Mouse (Mus musculus): ENCODE data around the gene Bad. TPM values are rescaled to one million over a fixed set of nuclear protein-coding genes. Genes with fewer than 3 reads are reported as not detected.

Gene Bad
- total RNA-seq, 2 experiments from 2014 or later = 20.6 to 29.0 TPM

- no peak for ATAC-seq (replicated peaks; ENCODE audit: low FRiP score, low TSS enrichment, poor library complexity, severe bottlenecking)
Observed at GRCm38 (mm10) chr19:6932018-6932417, 9.6 kb upstream of the Bad start.

DNA sequence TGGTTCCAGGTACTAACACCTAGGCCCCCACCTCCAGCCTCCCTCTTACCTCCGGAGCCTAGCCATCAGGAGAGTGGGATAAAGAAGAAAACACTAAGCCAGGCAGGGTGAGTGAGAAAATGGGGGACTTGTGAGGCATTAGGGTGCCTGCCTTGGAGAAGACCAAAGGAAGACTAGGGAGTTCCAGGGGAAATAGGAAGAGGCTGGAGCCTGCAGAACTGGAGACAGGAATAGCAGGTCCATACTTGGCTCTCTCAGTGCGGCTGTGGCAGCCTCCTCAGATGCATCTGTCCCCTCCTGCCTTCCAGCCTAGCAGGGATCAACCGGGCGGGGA lies 8.6 kb upstream of the Bad start:
- ATAC-seq (replicated peaks; ENCODE audit: low FRiP score, low TSS enrichment, poor library complexity, severe bottlenecking) = no peak

- peak; percentile 50 for ATAC-seq (replicated peaks; ENCODE audit: low FRiP score, low TSS enrichment, poor library complexity, severe bottlenecking)
Observed at GRCm38 (mm10) chr19:6933436-6934194, 8.0 kb upstream of the Bad start.

DNA sequence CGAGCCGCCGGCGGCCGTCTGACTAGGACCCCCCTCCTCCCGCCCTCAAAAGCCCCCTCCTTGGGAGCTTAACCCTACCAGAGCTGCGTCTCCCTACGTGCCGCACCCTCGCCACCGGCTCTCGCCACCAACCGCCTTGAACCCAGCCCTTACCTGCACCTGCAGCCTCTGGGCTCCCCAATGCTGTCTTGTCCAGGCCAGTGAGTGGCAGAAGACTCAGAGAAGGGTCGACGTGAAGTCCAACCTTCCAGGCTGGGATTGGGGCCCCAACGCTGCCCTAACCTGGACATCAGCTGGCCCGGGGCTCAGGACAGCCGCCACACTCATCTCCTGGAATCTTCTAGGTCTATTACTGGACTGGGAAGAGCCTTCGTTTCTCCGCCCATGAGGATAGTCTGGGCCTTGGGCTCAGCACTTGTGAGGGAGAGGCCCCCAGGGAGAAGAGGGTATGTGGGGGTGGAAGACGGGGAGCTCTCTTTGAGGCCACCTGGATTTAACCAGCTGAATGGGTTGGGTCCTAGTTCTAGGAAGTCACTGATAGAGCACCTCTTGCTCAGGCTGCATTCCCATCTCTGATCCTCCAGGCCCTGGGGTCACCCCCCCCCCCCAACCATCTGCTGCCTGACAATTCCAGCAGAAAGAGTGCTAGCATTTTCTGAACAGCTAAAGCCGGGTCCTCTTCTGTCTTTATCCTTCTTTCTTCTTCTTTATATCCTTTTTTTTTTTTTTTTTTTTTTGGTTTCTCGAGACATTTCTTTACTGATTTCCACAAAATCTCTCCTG lies 7.3 kb upstream of the Bad start, which contains the start of gene Kcnk4:
Gene Kcnk4, minus strand, starts transcription at position 321 of the 783 bp plus-strand sequence.
- no peak for ATAC-seq (replicated peaks; ENCODE audit: low FRiP score, low TSS enrichment, poor library complexity, severe bottlenecking)

- ATAC-seq (replicated peaks; ENCODE audit: low FRiP score, low TSS enrichment, poor library complexity, severe bottlenecking) = no peak
Observed at GRCm38 (mm10) chr19:6936299-6936698, 5.4 kb upstream of the Bad start.

GRCm38 (mm10) chr19:6937541-6938465 lies 3.9 kb upstream of the Bad start:
- ATAC-seq (replicated peaks; ENCODE audit: low FRiP score, low TSS enrichment, poor library complexity, severe bottlenecking) = no peak

GRCm38 (mm10) chr19:6939106-6940002 lies 2.3 kb upstream of the Bad start:
- no peak for ATAC-seq (replicated peaks; ENCODE audit: low FRiP score, low TSS enrichment, poor library complexity, severe bottlenecking)

- ATAC-seq (replicated peaks; ENCODE audit: low FRiP score, low TSS enrichment, poor library complexity, severe bottlenecking) = no peak
Observed at GRCm38 (mm10) chr19:6940396-6941351, 987 bp upstream of the Bad start.

DNA sequence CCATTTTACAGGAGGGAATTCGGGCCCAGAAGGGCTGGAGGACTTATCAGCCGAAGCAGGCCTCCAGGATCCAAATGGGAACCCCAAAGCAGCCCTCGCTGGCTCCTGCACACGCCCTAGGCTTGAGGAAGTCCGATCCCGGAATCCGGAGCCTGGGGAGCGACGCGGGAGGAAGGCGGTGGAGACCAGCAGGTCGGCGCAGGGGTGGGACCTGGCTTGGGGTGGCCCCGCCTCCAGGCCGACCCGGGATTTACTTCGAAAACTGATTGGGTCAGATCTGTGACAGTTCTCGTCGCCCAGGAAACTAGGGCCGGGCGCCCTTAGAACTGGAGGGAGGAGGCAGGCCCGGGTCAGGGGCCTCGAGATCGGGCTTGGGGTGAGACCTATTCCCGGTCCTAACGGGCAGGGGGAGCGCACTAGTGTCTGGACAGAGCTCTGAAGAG lies 609 bp downstream of the Bad start, which contains the start of gene Gpr137:
Gene Gpr137, minus strand, starts transcription at position 232 of the 443 bp plus-strand sequence.
- peak; percentile 84 for ATAC-seq (replicated peaks; ENCODE audit: low FRiP score, low TSS enrichment, poor library complexity, severe bottlenecking)

- no peak for ATAC-seq (replicated peaks; ENCODE audit: low FRiP score, low TSS enrichment, poor library complexity, severe bottlenecking)
Observed at GRCm38 (mm10) chr19:6942764-6943163, 1.1 kb downstream of the Bad start.

DNA sequence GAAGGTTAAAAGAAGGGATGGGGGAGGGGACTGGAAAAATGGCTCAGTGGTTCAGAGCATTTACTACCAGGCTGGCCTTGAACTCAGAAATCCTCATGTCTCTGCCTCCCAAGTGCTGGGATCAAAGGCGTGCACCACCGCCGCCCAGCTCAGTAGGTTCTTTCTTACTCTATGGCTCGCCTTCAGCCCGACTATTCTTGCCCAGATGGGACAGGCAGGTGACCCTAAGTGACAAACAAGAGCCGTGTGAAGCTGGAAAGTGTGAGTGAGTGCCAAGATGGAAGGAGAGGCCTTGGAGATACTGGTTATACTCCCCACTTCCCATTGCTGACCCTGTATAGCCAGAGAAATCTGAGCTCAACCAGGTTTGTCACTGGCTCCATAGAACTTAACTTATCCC lies 2.0 kb downstream of the Bad start:
- no peak for ATAC-seq (replicated peaks; ENCODE audit: low FRiP score, low TSS enrichment, poor library complexity, severe bottlenecking)

DNA sequence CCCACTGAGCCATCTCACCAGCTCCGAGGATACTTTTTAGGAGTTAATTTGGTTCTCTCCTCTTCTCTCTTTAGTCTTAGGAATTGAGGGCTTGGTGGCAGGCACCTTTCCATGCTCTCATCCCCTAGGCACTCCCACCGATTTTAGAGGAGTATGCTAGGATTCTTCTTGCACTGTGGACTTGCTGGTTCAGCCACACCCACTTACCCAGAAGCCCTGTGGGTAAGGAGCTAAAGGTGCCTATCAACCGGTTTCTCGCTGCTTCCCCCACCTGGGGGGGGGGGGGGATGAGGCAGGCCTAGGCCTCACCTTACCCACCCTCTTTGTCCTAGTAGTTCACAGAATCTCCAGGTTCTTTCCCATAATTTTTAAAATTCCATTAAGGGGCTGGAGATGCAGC lies 6.1 kb downstream of the Bad start:
- no peak for ATAC-seq (replicated peaks; ENCODE audit: low FRiP score, low TSS enrichment, poor library complexity, severe bottlenecking)

GRCm38 (mm10) chr19:6948186-6948585 lies 6.5 kb downstream of the Bad start:
- no peak for ATAC-seq (replicated peaks; ENCODE audit: low FRiP score, low TSS enrichment, poor library complexity, severe bottlenecking)

GRCm38 (mm10) chr19:6949532-6949931 lies 7.9 kb downstream of the Bad start:
- ATAC-seq (replicated peaks; ENCODE audit: low FRiP score, low TSS enrichment, poor library complexity, severe bottlenecking) = no peak

DNA sequence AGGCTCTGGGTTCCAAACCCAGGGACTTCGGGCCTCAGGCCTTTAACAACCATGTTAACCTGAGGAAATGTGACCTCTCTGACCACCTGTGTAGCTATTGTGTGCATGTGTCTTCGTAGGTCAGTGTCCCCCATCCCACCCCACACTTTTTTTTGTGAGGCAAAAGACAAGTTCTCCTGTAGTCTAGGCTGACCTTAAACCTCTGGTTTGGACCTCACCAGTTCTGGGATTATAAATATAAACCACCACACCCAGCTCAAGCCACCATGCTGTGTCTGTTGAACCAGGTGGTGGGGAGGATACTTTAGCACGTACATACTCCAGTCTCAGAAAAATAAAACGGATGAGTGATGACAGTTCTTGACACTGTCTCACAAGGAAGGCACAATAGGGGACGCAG lies 8.3 kb downstream of the Bad start:
- ATAC-seq (replicated peaks; ENCODE audit: low FRiP score, low TSS enrichment, poor library complexity, severe bottlenecking) = no peak

- peak; percentile 18; the same call in 1 of the 2 replicates for ATAC-seq (replicated peaks; ENCODE audit: low FRiP score, low TSS enrichment, poor library complexity, severe bottlenecking)
Observed at GRCm38 (mm10) chr19:6950613-6951153, 9.0 kb downstream of the Bad start.

DNA sequence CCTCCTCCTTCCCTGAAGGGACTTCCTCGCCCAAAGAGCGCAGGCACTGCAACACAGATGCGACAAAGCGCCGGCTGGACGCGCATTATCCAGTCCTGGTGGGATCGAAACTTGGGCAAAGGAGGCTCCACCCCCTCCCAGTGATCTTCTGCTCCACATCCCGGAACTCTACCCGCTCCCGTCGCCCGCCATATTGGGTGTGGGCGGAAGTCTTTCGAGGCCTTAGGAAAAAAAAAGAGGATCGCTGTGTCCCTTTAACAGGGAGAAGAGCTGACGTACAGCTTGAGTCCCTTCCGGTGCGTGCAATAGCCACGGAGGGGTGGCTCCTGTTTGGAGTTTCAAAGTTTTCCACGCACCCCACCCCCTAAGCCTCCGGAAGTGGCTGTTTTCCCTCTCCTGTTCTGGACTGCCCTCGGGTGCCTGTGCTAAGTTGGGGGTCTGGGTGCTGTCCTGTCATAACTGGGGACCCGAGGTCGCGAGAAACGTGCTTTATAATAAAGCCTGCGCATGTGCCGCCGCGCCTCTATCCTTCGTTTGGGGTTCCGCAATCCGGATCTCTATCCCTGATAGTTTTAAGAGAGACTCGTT lies 9.8 kb downstream of the Bad start:
- ATAC-seq (replicated peaks; ENCODE audit: low FRiP score, low TSS enrichment, poor library complexity, severe bottlenecking) = peak; percentile 71
